Mouse (Mus musculus) lung, postnatal 0 days (tissue): ENCODE results near the gene Slc4a10.

ENCODE experiments used
- CTCF ChIP-seq: IDR thresholded peaks from 2 replicates; pipeline ENCODE4 v1.5.1; 2016; ENCODE audit warnings: antibody characterized with exemption, mild to moderate bottlenecking
- EP300 ChIP-seq: IDR thresholded peaks from 2 replicates; pipeline ENCODE4 v1.6.1; 2016; ENCODE audit warnings: antibody characterized with exemption, mild to moderate bottlenecking, control low read depth

DNA sequence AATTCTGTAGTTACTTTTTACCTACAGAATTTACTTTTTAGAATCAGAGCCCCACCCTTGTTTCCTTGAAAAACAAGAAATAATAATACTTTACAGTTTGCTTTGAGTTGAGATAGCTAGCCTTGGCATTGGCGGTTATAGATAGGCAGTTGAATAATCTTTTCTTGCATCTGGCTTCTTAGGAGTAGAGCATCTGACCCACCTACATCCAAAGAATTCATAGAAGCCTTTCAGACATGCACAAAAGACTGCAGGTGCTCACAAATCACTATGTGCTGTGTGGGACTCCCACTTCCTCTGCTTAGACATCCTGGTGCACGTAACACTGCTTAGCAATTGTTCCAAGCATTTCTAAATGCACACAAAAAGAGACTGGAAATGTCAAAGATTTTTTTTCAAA is 238.8 kb downstream of the Slc4a10 start:
- no peak for TF ChIP-seq CTCF
- no peak for TF ChIP-seq EP300
